Mouse (Mus musculus) testis, adult 2 months (tissue): ENCODE measurements around the gene Abi1.

ENCODE experiments used
- CTCF ChIP-seq: fragments of 200-500 bp; IDR thresholded peaks from 2 replicates; pipeline ENCODE4 v1.5.1; 2012; ENCODE audit warnings: low read depth, mild to moderate bottlenecking, inconsistent platforms, low read length, moderate library complexity; ENCODE audit not compliant: control insufficient read depth, insufficient read depth, insufficient replicate concordance
- POLR2A ChIP-seq: fragments of 200-500 bp; IDR thresholded peaks from 2 replicates; pipeline ENCODE4 v1.6.1; 2012; ENCODE audit warnings: low read depth, mild to moderate bottlenecking, inconsistent platforms, low read length, moderate library complexity; ENCODE audit not compliant: control insufficient read depth

DNA sequence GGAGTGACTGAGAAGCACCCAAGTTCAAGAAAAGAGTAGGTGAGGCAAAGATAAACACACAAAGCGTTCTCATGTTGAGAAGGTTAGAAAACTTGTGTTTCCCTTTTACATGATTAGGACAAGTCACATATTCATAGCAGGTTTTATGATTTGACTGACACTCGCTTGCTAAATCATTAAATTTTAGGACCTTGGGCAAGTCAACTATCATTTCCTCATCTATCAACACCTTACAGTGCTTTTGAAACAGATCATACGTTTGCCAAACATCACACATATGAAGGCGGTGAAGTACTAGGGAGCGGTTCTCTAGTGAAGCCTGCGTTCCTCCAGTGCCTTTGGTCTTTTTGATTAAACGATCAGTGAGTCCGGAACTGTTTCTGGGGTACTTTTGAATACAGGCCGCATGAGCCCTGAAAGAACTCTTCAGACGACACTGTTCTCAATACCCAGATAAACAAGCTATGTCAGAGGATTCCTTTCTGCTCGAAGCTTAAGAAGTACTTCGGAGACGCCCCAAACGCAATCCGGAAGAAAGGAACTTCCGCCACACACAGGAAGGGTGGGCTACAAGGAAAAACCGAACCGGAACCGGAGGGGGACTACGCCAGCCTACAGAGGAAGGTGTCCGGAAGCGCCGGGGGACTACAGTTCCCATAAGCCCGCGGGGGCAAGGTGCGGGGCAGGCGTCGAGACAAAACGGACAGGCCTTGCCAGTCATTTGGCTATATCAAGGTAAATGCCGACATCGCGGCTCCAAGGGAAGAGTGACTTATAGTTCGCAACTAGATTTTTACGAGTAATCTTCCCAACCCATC, 27.7 kb upstream of the Abi1 start, which contains the start of gene Acbd5:
- TF ChIP-seq POLR2A (peak; percentile 91), CTCF (no peak)
